Mouse (Mus musculus): ENCODE data around the gene Cd244a. TPM values are rescaled to one million over a fixed set of nuclear protein-coding genes. Genes with fewer than 3 reads are reported as not detected.

Cd244a gene
- polyA plus RNA-seq, 1 experiment from 2014 or later: not detected

- Histone ChIP-seq H3K27ac (replicated peaks; ENCODE audit: low read depth, low read length) (no peak within 1 kb of the TSS), H3K4me3 (ENCODE audit: low read depth, low read length) (no peak within 1 kb of the TSS), H3K27me3 (ENCODE audit: control insufficient read depth, insufficient read depth, low read length) (no peaks in the 10 kb centered on the region), H3K4me2 (ENCODE audit: low read depth, low read length) (no peak within 1 kb of the TSS), H3K36me3 (replicated peaks; ENCODE audit: control insufficient read depth, insufficient read depth, low read depth, low read length) (no peaks in the 10 kb centered on the region), H3K9ac (replicated peaks; ENCODE audit: low read length) (no peak within 1 kb of the TSS), H3K4me1 (ENCODE audit: control insufficient read depth, insufficient read depth, low read length) (no peaks in the 10 kb centered on the region), H3K9me3 (replicated peaks; ENCODE audit: control insufficient read depth, low read length) (no peaks in the 10 kb centered on the region)
- ATAC-seq (replicated peaks; ENCODE audit: insufficient number of reproducible peaks, low FRiP score, low TSS enrichment, low read depth) (no peak), DNase-seq (ENCODE audit: low spot score) (no peak)
- 96% methylated on average over 1 of the region's 1 CpGs for WGBS
Measured at GRCm38 (mm10) chr1:171535194-171535593, 23.8 kb upstream of the Cd244a start, which contains the start of gene Itln1. Itln1 (minus strand) TSS chr1:171535294.

GRCm38 (mm10) chr1:171540694-171541093 is 18.3 kb upstream of the Cd244a start:
- no peak for DNase-seq (ENCODE audit: low spot score)
- Histone ChIP-seq H3K4me2 (ENCODE audit: low read depth, low read length) (no peak overlapping the region), H3K4me3 (ENCODE audit: low read depth, low read length) (no peak overlapping the region), H3K9me3 (replicated peaks; ENCODE audit: control insufficient read depth, low read length) (no peaks in the 10 kb centered on the region), H3K36me3 (replicated peaks; ENCODE audit: control insufficient read depth, insufficient read depth, low read depth, low read length) (no peaks in the 10 kb centered on the region), H3K27ac (replicated peaks; ENCODE audit: low read depth, low read length) (no peak overlapping the region), H3K9ac (replicated peaks; ENCODE audit: low read length) (no peak overlapping the region), H3K27me3 (ENCODE audit: control insufficient read depth, insufficient read depth, low read length) (no peaks in the 10 kb centered on the region), H3K4me1 (ENCODE audit: control insufficient read depth, insufficient read depth, low read length) (no peaks in the 10 kb centered on the region)
- 84% methylated on average over 1 of the region's 1 CpGs for WGBS
- no peak for ATAC-seq (replicated peaks; ENCODE audit: insufficient number of reproducible peaks, low FRiP score, low TSS enrichment, low read depth)

DNA sequence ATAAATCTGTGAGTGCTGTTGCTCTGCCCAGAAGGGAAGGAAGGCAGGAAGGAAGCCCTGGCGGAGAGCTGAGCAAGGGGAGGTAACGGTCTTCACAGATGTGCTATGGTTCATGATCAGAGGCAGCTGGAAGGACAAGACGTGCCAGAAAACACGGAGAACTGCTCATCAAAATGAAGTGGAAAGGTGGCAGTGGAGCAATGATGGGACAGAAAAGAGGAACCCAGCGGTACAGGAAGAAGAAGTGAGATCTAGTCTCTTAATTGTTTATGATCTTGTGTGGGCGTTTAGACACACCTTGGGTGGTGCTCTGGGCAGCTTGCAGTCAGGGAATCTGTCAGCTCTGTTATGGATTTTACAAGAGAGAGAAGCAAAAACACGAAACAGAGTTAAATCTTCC is 7.7 kb upstream of the Cd244a start:
- ATAC-seq (replicated peaks; ENCODE audit: insufficient number of reproducible peaks, low FRiP score, low TSS enrichment, low read depth): no peak
- H3K9ac ChIP-seq (replicated peaks; ENCODE audit: low read length): no peak overlapping the region
- H3K27me3 ChIP-seq (ENCODE audit: control insufficient read depth, insufficient read depth, low read length): no peaks in the 10 kb centered on the region
- no peak overlapping the region for H3K27ac ChIP-seq (replicated peaks; ENCODE audit: low read depth, low read length)
- H3K4me1 ChIP-seq (ENCODE audit: control insufficient read depth, insufficient read depth, low read length): no peaks in the 10 kb centered on the region
- DNase-seq (ENCODE audit: low spot score): no peak
- WGBS: 82% methylated on average over 7 of the region's 7 CpGs
- no peak overlapping the region for H3K4me3 ChIP-seq (ENCODE audit: low read depth, low read length)
- no peak overlapping the region for H3K4me2 ChIP-seq (ENCODE audit: low read depth, low read length)
- H3K9me3 ChIP-seq (replicated peaks; ENCODE audit: control insufficient read depth, low read length): no peaks in the 10 kb centered on the region
- no peaks in the 10 kb centered on the region for H3K36me3 ChIP-seq (replicated peaks; ENCODE audit: control insufficient read depth, insufficient read depth, low read depth, low read length)

DNA sequence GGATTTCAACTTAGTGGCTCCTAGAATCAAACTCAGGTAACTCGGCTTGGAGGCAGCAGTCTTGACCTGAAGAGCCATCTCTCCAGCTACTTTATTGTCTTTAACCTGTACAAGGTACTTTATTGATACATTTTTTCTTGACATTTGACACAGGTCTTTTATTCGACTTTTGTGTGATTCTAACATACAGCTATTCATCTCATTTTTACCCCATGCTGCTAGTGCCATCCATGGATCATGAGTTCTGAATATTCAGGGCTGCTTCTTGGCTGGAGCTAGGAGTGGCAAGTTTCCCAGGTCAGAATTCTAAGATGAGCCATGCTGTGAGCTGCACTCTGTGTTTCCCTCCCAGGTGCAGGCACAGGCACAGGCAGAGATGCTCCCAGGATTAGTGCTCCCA is 6.8 kb upstream of the Cd244a start:
- no peak for ATAC-seq (replicated peaks; ENCODE audit: insufficient number of reproducible peaks, low FRiP score, low TSS enrichment, low read depth)
- H3K4me3 ChIP-seq (ENCODE audit: low read depth, low read length): no peak overlapping the region
- no peaks in the 10 kb centered on the region for H3K36me3 ChIP-seq (replicated peaks; ENCODE audit: control insufficient read depth, insufficient read depth, low read depth, low read length)
- H3K9ac ChIP-seq (replicated peaks; ENCODE audit: low read length): no peak overlapping the region
- H3K4me2 ChIP-seq (ENCODE audit: low read depth, low read length): no peak overlapping the region
- H3K27ac ChIP-seq (replicated peaks; ENCODE audit: low read depth, low read length): no peak overlapping the region
- H3K9me3 ChIP-seq (replicated peaks; ENCODE audit: control insufficient read depth, low read length): no peaks in the 10 kb centered on the region
- DNase-seq (ENCODE audit: low spot score): no peak
- WGBS: 86% methylated on average over 2 of the region's 2 CpGs
- no peaks in the 10 kb centered on the region for H3K27me3 ChIP-seq (ENCODE audit: control insufficient read depth, insufficient read depth, low read length)
- H3K4me1 ChIP-seq (ENCODE audit: control insufficient read depth, insufficient read depth, low read length): no peaks in the 10 kb centered on the region

- H3K4me1 ChIP-seq (ENCODE audit: control insufficient read depth, insufficient read depth, low read length): no peaks in the 10 kb centered on the region
- ATAC-seq (replicated peaks; ENCODE audit: insufficient number of reproducible peaks, low FRiP score, low TSS enrichment, low read depth): no peak
- no peak overlapping the region for H3K4me2 ChIP-seq (ENCODE audit: low read depth, low read length)
- no peak overlapping the region for H3K27ac ChIP-seq (replicated peaks; ENCODE audit: low read depth, low read length)
- H3K9me3 ChIP-seq (replicated peaks; ENCODE audit: control insufficient read depth, low read length): no peaks in the 10 kb centered on the region
- H3K9ac ChIP-seq (replicated peaks; ENCODE audit: low read length): no peak overlapping the region
- no peaks in the 10 kb centered on the region for H3K36me3 ChIP-seq (replicated peaks; ENCODE audit: control insufficient read depth, insufficient read depth, low read depth, low read length)
- no peak for DNase-seq (ENCODE audit: low spot score)
- WGBS: 85% methylated on average over 11 of the region's 11 CpGs
- H3K27me3 ChIP-seq (ENCODE audit: control insufficient read depth, insufficient read depth, low read length): no peaks in the 10 kb centered on the region
- H3K4me3 ChIP-seq (ENCODE audit: low read depth, low read length): no peak overlapping the region
Measured at GRCm38 (mm10) chr1:171553359-171554341, 5.3 kb upstream of the Cd244a start.

GRCm38 (mm10) chr1:171556366-171556765 is 2.6 kb upstream of the Cd244a start:
- Histone ChIP-seq H3K4me3 (ENCODE audit: low read depth, low read length) (no peak overlapping the region), H3K4me1 (ENCODE audit: control insufficient read depth, insufficient read depth, low read length) (no peaks in the 10 kb centered on the region), H3K36me3 (replicated peaks; ENCODE audit: control insufficient read depth, insufficient read depth, low read depth, low read length) (no peaks in the 10 kb centered on the region), H3K27me3 (ENCODE audit: control insufficient read depth, insufficient read depth, low read length) (no peaks in the 10 kb centered on the region), H3K9me3 (replicated peaks; ENCODE audit: control insufficient read depth, low read length) (no peaks in the 10 kb centered on the region), H3K4me2 (ENCODE audit: low read depth, low read length) (no peak overlapping the region), H3K9ac (replicated peaks; ENCODE audit: low read length) (no peak overlapping the region), H3K27ac (replicated peaks; ENCODE audit: low read depth, low read length) (no peak overlapping the region)
- no peak for DNase-seq (ENCODE audit: low spot score)
- WGBS: 88% methylated on average over 2 of the region's 2 CpGs
- no peak for ATAC-seq (replicated peaks; ENCODE audit: insufficient number of reproducible peaks, low FRiP score, low TSS enrichment, low read depth)

- H3K27me3 ChIP-seq (ENCODE audit: control insufficient read depth, insufficient read depth, low read length): no peaks in the 10 kb centered on the region
- DNase-seq (ENCODE audit: low spot score) (no peak), ATAC-seq (replicated peaks; ENCODE audit: insufficient number of reproducible peaks, low FRiP score, low TSS enrichment, low read depth) (no peak)
- 71% methylated on average over 6 of the region's 6 CpGs for WGBS
- no peaks in the 10 kb centered on the region for H3K4me1 ChIP-seq (ENCODE audit: control insufficient read depth, insufficient read depth, low read length)
- no peak overlapping the region for H3K4me3 ChIP-seq (ENCODE audit: low read depth, low read length)
- H3K9ac ChIP-seq (replicated peaks; ENCODE audit: low read length): no peak overlapping the region
- H3K9me3 ChIP-seq (replicated peaks; ENCODE audit: control insufficient read depth, low read length): no peaks in the 10 kb centered on the region
- H3K4me2 ChIP-seq (ENCODE audit: low read depth, low read length): no peak overlapping the region
- no peaks in the 10 kb centered on the region for H3K36me3 ChIP-seq (replicated peaks; ENCODE audit: control insufficient read depth, insufficient read depth, low read depth, low read length)
- H3K27ac ChIP-seq (replicated peaks; ENCODE audit: low read depth, low read length): no peak overlapping the region
Measured at GRCm38 (mm10) chr1:171558407-171558806, 586 bp upstream of the Cd244a start.

DNA sequence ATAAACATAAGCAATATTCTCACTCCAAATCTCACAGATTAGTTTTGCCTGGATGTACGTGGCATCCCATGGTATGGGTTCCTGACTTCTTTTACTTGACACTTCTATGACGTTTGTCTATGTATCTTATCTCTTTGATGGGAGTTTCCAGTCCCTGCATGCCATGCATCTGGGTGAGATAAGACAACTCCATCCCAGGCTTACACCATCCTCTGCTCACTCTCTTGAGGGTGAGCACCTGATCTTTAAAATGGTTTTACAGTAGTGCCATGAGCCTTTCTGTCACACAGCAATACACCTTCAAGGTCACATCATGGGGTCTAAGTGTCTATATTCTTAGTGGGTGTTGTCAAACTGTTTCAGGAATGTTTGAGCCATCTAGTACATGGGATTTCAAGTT is 1.3 kb downstream of the Cd244a start:
- ATAC-seq (replicated peaks; ENCODE audit: insufficient number of reproducible peaks, low FRiP score, low TSS enrichment, low read depth) (no peak), DNase-seq (ENCODE audit: low spot score) (no peak)
- H3K27me3 ChIP-seq (ENCODE audit: control insufficient read depth, insufficient read depth, low read length): no peaks in the 10 kb centered on the region
- H3K4me3 ChIP-seq (ENCODE audit: low read depth, low read length): no peak overlapping the region
- no peaks in the 10 kb centered on the region for H3K36me3 ChIP-seq (replicated peaks; ENCODE audit: control insufficient read depth, insufficient read depth, low read depth, low read length)
- H3K4me1 ChIP-seq (ENCODE audit: control insufficient read depth, insufficient read depth, low read length): no peaks in the 10 kb centered on the region
- no peak overlapping the region for H3K4me2 ChIP-seq (ENCODE audit: low read depth, low read length)
- H3K27ac ChIP-seq (replicated peaks; ENCODE audit: low read depth, low read length): no peak overlapping the region
- WGBS: 69% methylated on average over 2 of the region's 2 CpGs
- no peak overlapping the region for H3K9ac ChIP-seq (replicated peaks; ENCODE audit: low read length)
- H3K9me3 ChIP-seq (replicated peaks; ENCODE audit: control insufficient read depth, low read length): no peaks in the 10 kb centered on the region
